Mouse (Mus musculus): Measurements from ENCODE around the gene Slc22a23.
A peak's percentile ranks its signal among the peaks of the same experiment; 100 is the strongest.

The Slc22a23 gene

DNA sequence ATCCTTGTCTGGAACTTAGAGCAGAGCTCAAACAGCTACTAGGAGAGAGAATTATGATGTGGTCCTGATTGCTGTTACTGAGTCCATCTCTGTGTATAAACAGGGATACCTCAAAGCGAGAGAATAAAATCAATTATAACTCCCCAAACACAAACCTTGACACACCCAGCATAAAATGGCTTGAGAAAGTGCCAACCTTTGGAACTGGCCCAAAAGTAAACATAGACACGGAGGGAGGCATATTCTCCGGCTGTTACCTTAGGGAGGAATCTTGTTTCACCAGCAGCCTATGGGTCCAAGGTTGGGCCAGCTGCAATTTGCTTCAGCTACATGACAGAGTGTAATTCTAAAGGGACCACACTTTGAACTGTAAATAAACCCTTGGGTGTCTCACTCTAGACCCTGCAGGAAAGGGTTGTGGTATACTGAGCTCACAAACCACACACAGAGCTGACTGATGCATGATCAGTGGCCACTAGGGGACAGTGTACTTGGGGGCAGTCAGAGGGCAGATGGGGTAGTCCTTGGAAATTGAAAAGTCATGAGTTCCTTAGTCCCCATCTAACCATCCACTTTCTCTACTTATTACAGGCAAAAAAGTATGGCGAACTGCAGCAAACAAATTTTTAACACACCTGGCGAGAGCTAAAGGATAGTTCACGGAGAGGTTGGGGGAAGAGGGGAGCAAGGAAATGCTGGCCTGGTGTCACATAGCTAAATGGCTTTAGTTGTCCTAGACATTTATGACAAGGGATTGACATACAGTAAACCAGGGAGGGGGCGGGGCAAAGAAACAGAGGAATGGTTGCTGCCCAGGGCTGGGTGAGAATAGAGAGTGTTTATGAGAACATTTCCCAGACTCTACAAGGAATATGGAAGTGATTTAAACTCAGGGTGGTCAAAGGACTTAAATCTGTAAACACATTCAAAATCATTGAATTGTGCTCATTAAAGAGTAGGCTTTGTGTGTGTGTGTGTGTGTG, 45.3 kb downstream of the Slc22a23 start:
- no peak for DNase-seq

- DNase-seq: no peak
Measured at GRCm38 (mm10) chr13:34298674-34299073, 46.3 kb downstream of the Slc22a23 start.

- DNase-seq: no peak
Measured at GRCm38 (mm10) chr13:34298061-34298460, 46.9 kb downstream of the Slc22a23 start.

GRCm38 (mm10) chr13:34295787-34296435, 49.1 kb downstream of the Slc22a23 start:
- DNase-seq: no peak

GRCm38 (mm10) chr13:34294212-34294611, 50.8 kb downstream of the Slc22a23 start:
- no peak for DNase-seq

GRCm38 (mm10) chr13:34292042-34292441, 52.9 kb downstream of the Slc22a23 start:
- no peak for DNase-seq

GRCm38 (mm10) chr13:34290346-34290745, 54.6 kb downstream of the Slc22a23 start:
- no peak for DNase-seq

- DNase-seq: no peak
Measured at GRCm38 (mm10) chr13:34289567-34289966, 55.4 kb downstream of the Slc22a23 start.

DNA sequence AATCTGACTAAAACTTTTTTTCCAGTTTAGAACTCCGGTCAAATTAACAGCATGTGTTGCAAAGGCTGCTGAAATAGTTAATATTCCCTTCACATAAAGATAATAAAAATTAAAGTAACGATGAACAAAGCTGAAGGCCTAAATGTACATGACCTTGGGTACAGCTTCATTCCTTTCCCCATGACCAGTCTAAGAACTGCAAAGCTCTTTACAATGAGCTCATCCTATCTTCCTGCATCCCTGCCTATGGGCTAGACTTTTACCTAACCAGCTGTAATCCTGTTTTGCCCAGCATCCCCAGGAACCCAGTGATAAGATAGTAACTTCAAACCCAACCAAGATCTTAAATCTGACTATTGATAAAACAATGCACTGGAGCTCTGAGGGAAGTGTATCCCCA, 56.9 kb downstream of the Slc22a23 start:
- DNase-seq: no peak

DNA sequence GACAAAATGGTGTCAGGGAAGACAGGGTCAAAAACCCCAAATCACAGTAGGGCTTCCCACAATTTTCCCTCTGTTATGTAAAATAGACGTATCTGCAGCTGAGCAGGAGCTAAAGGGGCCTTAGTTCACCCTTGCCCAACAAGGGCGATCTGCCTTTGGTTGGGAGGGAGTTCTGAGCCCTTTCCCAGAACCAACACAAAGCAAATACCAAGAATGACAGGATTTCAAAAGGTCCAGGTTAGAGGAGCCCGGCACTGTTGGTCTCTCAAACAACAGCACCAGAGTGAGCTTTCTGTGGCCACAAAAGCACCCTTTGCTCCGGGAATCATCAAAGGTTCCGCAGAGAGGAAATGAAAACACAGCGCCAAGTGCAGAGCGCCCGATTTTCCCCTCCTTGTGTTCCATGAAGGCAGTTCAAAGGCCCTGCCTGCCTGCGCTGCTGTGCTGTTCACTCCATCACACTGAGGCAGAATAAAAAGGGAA, 57.3 kb downstream of the Slc22a23 start:
- no peak for DNase-seq

DNA sequence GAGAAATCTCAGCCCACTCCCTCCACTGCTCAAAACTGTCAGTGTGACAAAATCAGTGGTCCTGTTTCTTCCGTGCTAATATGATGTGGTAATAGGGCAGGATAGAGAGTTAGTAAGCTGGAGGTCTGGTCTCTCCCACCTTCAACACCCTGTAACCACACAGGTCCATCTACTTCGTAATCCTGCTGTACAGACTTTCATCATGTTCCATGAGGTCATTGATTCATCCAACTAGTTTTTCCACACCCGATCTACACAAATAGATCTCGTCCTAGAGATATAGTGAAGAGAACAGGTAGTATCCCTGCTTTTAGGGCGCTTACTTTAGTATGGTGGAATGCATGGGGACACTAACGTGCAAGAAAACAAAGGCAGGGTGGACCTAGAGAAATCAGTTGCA, 63.6 kb downstream of the Slc22a23 start:
- DNase-seq: no peak

GRCm38 (mm10) chr13:34278759-34279270, 66.2 kb downstream of the Slc22a23 start:
- no peak for DNase-seq

- no peak for DNase-seq
Measured at GRCm38 (mm10) chr13:34278288-34278701, 66.7 kb downstream of the Slc22a23 start.

GRCm38 (mm10) chr13:34277611-34278010, 67.4 kb downstream of the Slc22a23 start:
- DNase-seq: no peak

DNA sequence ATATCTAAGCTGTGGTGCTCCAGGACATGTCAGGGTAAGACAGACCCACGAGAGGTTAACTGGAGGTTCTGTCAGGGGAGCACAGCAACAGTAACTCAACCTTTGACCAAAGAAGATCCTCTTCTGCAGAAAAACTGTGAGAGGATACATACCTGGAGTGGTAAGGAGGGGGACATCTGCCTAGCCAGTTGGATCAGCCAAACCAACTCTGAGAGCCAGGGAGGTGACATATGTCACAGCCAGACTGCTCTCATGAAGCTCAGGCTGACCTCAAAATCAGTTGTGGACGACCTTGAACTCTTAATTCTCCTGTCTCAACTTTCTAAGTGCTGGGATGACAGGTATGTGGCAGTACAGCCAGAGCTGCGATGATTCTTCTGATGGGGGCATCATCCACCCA, 68.0 kb downstream of the Slc22a23 start:
- peak; percentile 20 for DNase-seq

DNA sequence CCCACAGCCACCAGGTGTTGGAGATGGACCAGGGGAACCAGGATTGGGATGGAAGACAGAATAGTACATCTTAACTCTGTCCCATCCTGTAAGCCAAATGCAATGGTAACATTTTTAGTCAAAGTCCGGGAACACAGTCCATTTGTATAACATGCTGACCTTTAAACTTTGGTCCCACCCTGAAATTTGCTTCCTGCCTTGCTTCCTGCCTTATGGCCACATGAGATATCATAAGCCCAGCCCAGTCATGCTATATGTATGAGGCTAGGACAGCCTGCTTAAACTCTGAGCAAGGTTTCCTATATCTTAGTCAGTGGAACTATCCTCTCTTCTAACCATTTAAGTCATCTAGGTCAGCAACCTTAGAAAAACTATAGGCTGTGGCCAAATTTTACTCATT, 70.1 kb downstream of the Slc22a23 start:
- no peak for DNase-seq

- DNase-seq: no peak
Measured at GRCm38 (mm10) chr13:34274417-34274816, 70.6 kb downstream of the Slc22a23 start.

DNA sequence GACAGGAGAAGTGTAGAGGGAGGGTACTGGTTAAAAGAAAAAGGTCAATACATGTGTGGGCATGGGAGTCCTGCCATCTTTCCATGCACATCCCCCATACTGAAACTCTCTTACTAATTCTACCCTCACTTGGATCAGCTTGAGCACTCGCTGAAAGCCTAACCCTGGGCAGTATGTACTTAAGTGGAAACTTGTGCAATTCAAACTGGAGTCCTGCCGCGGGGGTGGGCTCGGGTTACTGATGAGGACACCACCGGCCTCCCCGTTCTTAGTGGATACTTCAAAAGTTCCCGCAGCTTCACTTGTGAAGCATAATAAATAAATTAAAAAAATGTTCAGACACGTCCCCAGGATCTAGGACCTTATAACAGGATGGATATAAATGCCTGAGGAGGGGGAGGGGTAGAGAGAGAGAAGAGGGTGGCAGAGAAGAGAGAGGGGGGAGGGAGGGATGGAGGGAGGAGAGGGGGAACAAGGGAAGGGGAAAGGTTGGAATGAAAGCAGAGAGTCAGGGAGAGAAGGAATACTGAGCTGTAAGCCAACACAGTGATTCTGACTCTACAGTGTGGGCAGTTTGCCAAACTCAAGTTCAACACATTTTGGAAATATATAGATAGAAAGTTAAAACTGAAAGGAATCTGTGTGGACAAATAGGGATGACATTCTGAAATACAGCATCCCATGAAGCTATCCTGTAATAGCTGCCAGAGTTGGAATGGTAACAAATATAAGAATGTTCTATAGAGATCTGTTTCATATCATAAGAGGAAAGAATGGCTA, 72.5 kb downstream of the Slc22a23 start:
- DNase-seq: no peak

GRCm38 (mm10) chr13:34271665-34272064, 73.3 kb downstream of the Slc22a23 start:
- DNase-seq: no peak

DNA sequence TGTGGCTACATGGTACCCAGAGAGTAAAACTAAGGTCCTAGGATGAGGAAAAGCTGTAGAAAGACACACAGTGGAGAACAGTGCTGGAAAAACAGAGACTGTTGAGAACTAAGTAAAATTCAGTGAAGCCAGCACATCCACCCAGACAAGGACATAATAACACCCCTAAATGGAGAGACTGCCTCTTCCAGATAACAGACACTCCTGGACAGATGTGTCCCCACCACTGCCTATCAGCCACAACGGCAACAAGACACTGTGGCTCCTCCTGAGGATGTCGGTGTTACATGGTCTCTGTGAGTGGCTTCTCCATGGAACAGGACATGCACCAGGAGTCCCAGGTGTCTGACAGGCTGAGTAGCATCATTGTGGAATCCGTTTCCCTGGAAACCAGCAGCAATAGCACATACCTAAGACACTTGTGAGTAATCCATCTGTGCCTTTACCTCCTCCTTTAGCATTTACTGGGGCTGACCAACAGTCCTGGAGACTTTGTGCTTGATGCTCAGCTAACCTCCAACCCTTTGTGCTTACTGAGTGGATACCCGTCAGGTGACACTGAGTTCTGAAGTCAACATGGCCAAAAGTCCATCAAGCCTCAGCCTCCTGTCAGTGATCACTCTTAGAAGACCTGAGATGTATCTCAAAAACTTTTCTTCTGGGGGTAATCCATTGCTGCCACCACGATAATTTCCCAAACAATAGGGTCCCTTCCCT, 73.9 kb downstream of the Slc22a23 start:
- no peak for DNase-seq

DNA sequence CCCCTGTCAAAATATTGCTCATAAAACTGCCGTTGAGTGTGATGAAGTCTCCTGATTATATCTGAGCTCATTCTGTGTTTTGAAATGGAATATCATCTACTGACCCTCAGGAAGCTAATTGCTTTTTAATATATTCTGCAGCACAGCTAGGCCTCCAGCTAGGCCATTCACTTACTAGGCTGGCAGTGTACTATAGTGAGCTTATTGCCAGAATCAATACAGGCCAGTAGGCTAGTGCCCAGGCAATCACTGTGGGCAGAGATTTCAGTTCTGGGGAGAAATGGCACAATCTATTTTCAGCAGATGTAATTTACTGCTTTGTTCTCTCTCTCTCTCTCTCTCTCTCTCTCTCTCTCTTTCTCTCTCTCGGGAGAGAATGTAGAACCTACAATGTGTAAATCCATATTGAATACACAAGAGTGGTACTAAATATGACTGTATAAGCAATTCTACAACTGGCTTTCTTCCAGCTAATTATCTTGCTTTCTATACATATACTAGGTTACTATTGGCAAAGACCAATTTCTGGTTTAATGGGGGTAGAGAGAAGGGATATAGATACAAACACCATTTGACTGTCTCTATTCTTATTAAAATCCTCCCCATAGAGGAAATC, 75.5 kb downstream of the Slc22a23 start:
- no peak for DNase-seq

Data from cerebellum, adult 11 months (tissue).